In genomic region chr8:47819034-47819433, GRCm38 (mm10) we compare ENCODE assay signal across 38 mouse cellular contexts. TPM values are rescaled to one million over a fixed set of nuclear protein-coding genes. Genes with fewer than 3 reads are reported as not detected.
"Had no signal": no experiment of that assay in that cellular context is flagged by ENCODE, and none has a peak within 500 bp of the region (broad histone marks: within the 10 kb centered on the region; RNA-seq: fewer than 3 reads in every experiment).

No protein-coding gene starts in this region.

- H3K4me3 ChIP-seq: embryonic facial prominence, embryonic 10.5 days; embryonic facial prominence, embryonic 12.5 days; embryonic facial prominence, embryonic 13.5 days; embryonic facial prominence, embryonic 15.5 days; erythroblast, embryonic 14.5 days; forebrain, embryonic 10.5 days; forebrain, embryonic 12.5 days; forebrain, embryonic 13.5 days; forebrain, embryonic 15.5 days; gastrocnemius, adult 2 months; heart, adult 2 months had no signal

- H3K27me3 ChIP-seq: embryonic facial prominence, embryonic 12.5 days; embryonic facial prominence, embryonic 13.5 days; embryonic facial prominence, embryonic 15.5 days; forebrain, embryonic 12.5 days; forebrain, embryonic 13.5 days; forebrain, embryonic 15.5 days had no signal

- ATAC-seq: forebrain, embryonic 13.5 days; forebrain, embryonic 14.5 days; forebrain, embryonic 15.5 days; forebrain, embryonic 16.5 days; forebrain, postnatal 0 days had no signal

- DNase-seq: cerebellum, adult 2 months; cerebellum, adult 8-10 months; cerebellum, adult 9-10 months; cerebellum, adult 9-11 months; cerebellum, postnatal 10 days; cerebellum, postnatal 25 days; cerebellum, postnatal 36 days; embryo, embryonic 11 days; forebrain, postnatal 0 days; gastrocnemius, adult 2 months; gastrocnemius, postnatal 10 days; gastrocnemius, postnatal 14 days; gastrocnemius, postnatal 25 days; gastrocnemius, postnatal 36 days; heart, adult 18-20 months; heart, adult 2 months had no signal

- H3K9me3 ChIP-seq: embryonic facial prominence, embryonic 10.5 days; embryonic facial prominence, embryonic 12.5 days; embryonic facial prominence, embryonic 13.5 days; embryonic facial prominence, embryonic 15.5 days; forebrain, embryonic 12.5 days; forebrain, embryonic 13.5 days; forebrain, embryonic 15.5 days had no signal

- H3K27ac ChIP-seq: embryonic facial prominence, embryonic 10.5 days; embryonic facial prominence, embryonic 12.5 days; embryonic facial prominence, embryonic 13.5 days; embryonic facial prominence, embryonic 15.5 days; forebrain, embryonic 10.5 days; forebrain, embryonic 12.5 days; forebrain, embryonic 13.5 days; forebrain, embryonic 15.5 days; gastrocnemius, adult 2 months; heart, adult 2 months had no signal

- H3K4me2 ChIP-seq: embryonic facial prominence, embryonic 12.5 days; embryonic facial prominence, embryonic 13.5 days; embryonic facial prominence, embryonic 15.5 days; forebrain, embryonic 12.5 days; forebrain, embryonic 13.5 days; forebrain, embryonic 15.5 days had no signal

- H3K9ac ChIP-seq: embryonic facial prominence, embryonic 12.5 days; embryonic facial prominence, embryonic 13.5 days; embryonic facial prominence, embryonic 15.5 days; forebrain, embryonic 12.5 days; forebrain, embryonic 13.5 days; forebrain, embryonic 15.5 days; forebrain, postnatal 0 days had no signal

- H3K36me3 ChIP-seq: embryonic facial prominence, embryonic 10.5 days; embryonic facial prominence, embryonic 12.5 days; embryonic facial prominence, embryonic 13.5 days; embryonic facial prominence, embryonic 15.5 days; forebrain, embryonic 10.5 days; forebrain, embryonic 12.5 days; forebrain, embryonic 15.5 days had no signal

RNA-seq across cellular contexts. Expression of gene Cldn24, which starts 2.9 kb away (rescaled TPM):
- total RNA-seq: common myeloid progenitor, adult 5-6 weeks; forebrain, postnatal 0 days; gastrocnemius, adult 18-20 months; gastrocnemius, adult 2 months; gastrocnemius, adult 8-10 months; gastrocnemius, postnatal 10 days; gastrocnemius, postnatal 14 days; gastrocnemius, postnatal 25 days; gastrocnemius, postnatal 36 days; gastrocnemius, postnatal 4 days; granulocyte monocyte progenitor cell, adult 5-6 weeks; heart, adult 18-20 months; heart, adult 2 months had no signal
- polyA plus RNA-seq: cerebellum, adult 2 months; cortical plate, adult 2 months; embryonic facial prominence, embryonic 10.5 days; embryonic facial prominence, embryonic 11.5 days; embryonic facial prominence, embryonic 12.5 days; embryonic facial prominence, embryonic 13.5 days; embryonic facial prominence, embryonic 14.5 days; embryonic facial prominence, embryonic 15.5 days; erythroblast, embryonic 14.5 days; forebrain, embryonic 10.5 days; forebrain, embryonic 11.5 days; forebrain, embryonic 12.5 days; forebrain, embryonic 13.5 days; forebrain, embryonic 14.5 days; forebrain, embryonic 15.5 days; forebrain, embryonic 16.5 days; forebrain, postnatal 0 days; frontal cortex, adult 2 months; gonadal fat pad, adult 2 months; heart, adult 2 months had no signal

RNA-seq across cellular contexts. Expression of gene Cldn22, which starts 5.2 kb away (rescaled TPM):
- total RNA-seq: common myeloid progenitor, adult 5-6 weeks; forebrain, postnatal 0 days; granulocyte monocyte progenitor cell, adult 5-6 weeks; heart, adult 2 months had no signal
- polyA plus RNA-seq: embryonic facial prominence, embryonic 10.5 days; embryonic facial prominence, embryonic 11.5 days; embryonic facial prominence, embryonic 12.5 days; embryonic facial prominence, embryonic 13.5 days; embryonic facial prominence, embryonic 14.5 days; embryonic facial prominence, embryonic 15.5 days; erythroblast, embryonic 14.5 days; forebrain, embryonic 10.5 days; forebrain, embryonic 11.5 days; forebrain, embryonic 12.5 days; forebrain, embryonic 13.5 days; forebrain, embryonic 14.5 days; forebrain, embryonic 15.5 days; forebrain, embryonic 16.5 days; forebrain, postnatal 0 days had no signal
